Mouse (Mus musculus) lung, postnatal 4 days (tissue): ENCODE measurements around the gene Per1.

Source experiments
- DNase-seq, 2 experiments: peaks; one replicate each; pipeline ENCODE4 v3.0.0; 2021

Gene Per1

DNA sequence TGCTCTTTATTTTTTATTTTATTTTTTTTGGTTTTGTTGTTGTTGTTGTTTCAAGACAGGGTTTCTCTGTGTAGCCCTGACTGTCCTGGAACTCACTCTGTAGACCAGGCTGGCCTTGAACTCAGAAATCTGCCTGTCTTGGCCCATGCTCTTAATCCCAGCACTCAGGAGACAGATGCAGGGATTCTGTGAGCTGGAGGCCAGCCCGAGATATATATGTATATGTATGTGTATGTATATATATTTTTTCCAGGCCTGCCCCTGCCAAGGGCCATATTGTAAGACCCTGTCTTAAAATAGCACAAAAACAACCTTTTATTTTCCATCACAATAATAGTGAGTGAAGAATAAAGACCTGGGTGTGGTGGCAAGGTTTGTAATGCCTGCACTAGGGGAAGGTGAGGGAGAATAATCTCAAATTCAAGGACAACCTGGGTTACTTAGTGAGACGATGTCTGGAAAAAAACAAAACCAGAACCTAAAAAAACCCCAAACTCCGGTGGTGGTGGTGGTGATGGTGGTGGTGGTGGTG is 29.6 kb upstream of the Per1 start:
- no peak for DNase-seq

DNA sequence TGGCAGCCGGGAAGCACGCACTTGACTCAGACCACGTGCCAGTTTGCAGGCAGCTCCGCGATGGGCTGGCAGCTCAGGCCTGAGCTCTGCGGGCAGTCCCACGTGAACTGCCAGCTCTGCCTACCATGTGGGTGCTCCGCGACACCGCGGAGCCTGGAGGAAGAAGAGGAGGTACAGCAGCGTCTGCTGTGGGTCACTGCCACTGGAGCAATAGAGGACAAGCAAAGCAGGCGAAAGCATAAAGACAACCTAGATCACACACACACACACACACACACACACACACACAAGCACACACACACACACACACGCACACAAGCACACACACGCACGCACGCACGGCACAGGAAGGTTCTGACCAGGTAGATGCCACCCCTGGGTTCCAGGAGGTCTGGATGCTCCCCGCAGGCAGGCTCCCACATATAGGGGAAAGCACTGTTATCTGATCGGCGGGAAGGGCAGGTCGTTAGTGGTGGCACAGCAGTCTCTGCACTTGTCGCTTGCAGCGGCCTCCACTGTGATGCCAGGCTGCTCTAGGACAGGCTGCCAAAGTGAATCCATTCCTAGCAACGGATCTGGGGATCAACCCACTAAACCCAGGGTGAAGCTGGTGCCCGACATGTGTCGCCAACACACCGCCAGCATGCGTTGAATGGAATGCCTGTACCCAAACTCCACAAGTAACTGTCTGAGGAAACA is 28.7 kb upstream of the Per1 start:
- peak; percentile 30 to 54 for DNase-seq

DNA sequence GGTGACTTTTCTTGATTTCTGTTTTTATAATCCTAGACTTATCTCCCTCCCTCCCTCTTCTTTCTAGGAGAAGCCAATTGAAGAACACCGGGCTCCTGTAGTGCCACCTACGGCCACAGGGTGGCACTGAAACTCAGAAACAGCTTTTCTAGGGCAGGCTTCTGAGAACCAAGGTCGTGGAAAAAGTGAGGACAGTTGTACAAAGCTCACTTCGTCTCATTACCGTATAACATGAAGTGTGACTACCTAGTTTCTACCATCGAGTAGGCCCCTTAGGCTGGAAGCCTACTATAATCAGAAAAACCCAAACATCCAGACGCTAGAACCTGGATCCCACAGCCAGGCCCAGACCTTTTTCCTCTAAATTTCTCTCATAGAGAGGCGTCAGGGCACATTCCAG is 28.1 kb upstream of the Per1 start:
- DNase-seq: peak; percentile 87 to 91

DNA sequence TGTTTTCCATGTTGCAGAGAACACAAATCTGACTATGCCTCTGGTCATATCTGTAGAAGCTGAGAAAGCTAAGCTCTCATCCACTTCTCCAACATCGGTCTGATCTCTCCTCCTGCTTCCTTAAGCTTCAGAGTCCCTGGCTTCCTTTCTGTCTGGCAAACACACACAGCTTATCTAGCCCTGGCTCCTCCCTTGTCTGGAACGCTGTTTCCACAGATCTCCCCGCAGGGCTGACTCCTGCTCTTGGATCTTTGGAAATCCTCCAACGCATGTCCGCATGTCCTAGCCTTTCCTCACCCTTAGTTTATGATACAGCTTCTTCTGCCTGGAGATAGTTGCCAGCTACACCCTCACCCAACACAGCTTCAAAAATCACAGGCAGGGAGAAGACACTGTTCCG is 27.4 kb upstream of the Per1 start:
- peak; percentile 18 to 57 for DNase-seq

- no peak for DNase-seq
Observed at GRCm38 (mm10) chr11:69070093-69070492, 24.9 kb upstream of the Per1 start.

DNA sequence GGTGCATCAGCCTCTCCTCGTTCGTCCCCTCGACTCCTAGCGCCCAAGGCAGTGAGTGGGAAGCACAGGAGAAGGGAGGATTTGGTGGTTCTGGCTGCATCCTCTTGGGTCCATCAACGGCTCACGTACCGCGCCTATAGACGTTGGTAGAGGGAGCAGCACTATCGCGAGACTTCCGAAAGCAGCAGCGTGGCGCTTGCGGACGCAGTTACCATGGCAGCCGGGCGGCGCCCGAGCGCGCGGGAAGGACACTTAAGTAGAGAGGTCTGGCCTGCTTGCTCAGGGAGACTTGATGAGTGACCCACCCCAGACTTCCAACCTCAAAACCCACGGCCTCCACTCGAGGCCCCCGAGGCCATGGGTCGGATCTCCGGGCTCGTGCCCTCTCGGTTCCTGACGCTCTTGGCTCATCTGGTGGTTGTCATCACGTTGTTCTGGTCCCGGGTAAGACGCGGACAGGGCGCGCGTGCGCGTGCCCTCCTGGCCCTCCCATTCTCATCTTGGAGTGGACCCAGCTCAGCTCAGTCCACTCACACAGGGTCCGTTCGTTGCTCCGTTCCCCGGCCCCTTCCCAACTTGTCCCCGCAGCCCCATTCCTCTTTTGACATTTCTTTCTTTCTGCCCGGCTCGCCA is 24.3 kb upstream of the Per1 start, which contains the start of gene Tmem107:
Gene Tmem107 (plus strand): TSS at position 217 of the 633 bp plus-strand sequence.
- peak; percentile 95 to 96 for DNase-seq

DNA sequence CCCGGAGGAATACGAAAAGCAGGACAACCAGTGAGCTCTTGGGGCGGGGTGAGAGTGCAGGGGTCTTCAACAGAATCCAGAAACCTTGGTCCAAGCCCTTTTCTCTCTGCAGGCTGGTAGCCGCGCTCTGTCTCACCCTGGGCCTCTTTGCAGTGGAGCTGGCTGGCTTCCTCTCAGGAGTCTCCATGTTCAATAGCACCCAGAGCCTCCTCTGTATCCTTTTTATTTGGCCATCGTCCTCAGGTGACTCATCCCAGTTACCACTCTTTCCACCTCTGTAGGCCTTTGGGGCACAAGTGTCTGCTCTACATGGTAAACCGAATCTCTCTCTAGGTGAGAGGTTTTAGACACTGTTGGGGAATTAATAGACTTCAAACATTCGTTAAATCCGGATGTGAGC is 23.8 kb upstream of the Per1 start:
- no peak for DNase-seq

DNA sequence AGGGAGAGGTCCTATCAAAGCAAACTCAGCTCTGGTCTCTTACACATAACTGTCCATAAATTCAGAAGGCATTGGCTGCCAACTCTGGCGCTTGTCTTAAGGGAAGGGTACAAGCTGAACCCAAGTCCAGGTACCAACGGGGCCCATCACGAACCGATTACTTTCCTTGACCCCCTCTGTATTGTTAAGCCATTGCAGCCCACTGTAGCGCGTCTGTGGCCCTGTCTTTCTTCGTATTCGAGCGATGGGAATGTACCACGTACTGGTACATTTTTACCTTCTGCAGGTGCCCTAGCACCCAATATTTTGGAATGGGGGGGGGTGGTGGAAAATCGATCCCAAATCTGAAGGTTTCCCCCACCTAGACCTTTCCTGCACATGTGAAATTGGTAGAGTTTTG is 22.8 kb upstream of the Per1 start:
- no peak for DNase-seq

DNA sequence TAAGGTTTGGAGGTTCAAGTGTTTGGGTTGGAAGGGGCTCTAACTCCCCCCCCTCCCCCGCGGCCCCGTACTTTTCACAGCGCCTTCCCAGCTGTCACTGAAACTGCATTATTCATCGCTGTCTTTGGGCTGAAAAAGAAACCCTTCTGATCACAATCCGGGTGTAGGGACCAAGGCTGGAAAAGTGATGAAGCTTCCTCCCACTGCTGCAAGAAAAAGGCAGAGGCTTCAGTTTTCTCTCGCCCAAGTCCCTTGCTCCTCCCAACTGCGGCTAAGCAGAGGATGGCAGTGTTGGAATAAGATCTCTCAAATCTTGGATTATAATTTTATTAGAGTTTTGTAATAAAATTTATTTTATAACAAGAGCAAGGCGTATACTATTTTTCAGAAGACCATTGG is 22.4 kb upstream of the Per1 start:
- no peak for DNase-seq

- peak; percentile 76 to 86 for DNase-seq
Observed at GRCm38 (mm10) chr11:69073065-69073888, 21.7 kb upstream of the Per1 start.

DNA sequence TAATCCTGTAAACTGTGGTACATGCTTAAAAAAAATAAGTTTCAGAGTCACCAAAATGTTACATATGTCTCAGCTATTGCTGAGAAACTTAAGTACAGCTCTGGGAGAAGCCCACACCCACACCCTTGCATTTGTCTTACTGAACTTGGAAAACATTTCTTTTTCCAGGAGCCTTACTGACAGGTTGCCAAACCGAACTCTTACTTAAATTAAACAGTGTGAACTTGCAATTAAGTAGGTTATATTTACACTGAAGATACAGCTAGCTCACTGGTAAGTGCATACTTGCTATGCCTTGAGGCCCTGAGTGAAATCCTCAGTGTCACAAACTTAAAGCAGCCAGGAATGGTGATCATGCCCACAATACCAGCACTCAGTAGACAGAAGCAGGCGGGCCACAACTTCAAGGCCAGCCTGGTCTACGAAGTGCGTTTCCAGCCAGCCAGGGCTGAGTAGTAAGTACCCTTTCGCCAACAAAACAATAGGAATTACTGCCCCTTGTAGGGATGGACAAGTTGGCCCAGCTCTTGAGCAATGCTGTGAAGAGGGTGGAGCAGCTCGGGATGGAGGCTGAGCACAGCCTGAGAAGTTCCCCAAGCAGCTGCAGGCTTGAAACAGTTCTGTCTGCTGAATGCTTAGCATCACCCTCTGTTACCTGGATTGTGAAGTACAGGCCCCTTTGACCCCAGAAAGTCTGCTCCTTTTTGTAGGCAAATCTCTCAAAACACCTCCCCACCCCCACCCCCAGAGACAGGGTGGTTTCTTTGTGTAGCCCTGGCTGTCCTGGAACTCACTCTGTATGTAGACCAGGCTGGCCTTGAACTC is 20.9 kb upstream of the Per1 start:
- no peak for DNase-seq

GRCm38 (mm10) chr11:69074776-69075069 is 20.3 kb upstream of the Per1 start:
- DNase-seq: no peak

DNA sequence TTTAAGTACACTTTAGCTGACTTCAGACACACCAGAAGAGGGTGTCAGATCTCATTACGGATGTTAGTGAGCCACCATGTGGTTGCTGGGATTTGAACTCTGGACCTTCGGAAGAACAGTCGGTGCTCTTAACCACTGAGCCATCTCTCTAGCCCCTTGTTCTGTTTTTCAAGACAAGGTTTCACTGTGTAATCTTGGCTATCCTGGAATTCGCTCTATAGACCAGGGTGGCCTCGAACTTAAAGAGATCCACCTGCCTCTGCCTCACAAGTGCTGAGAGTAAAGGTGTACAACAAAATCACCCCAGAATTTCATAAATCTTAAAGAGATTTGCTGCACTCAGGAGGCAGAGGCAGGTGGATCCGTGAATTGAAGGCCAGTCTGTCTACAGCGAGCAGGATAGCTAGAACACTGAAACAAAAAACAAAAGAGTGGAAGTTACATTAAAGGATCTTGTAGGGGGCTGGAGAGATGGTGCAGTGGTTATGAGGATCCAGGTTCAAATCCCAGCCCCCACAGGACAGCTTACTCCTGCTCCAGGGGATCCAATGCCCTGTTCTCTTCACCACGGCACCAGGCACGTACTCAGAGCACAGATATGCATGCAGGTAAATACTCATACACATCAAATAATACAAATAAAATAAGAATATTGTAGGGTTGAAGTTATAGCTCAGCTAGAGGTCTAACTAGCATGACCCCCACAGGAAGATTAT is 19.1 kb upstream of the Per1 start:
- DNase-seq: peak in 1 of 2 experiments; percentile 6

- no peak for DNase-seq
Observed at GRCm38 (mm10) chr11:69076572-69076971, 18.4 kb upstream of the Per1 start.

DNA sequence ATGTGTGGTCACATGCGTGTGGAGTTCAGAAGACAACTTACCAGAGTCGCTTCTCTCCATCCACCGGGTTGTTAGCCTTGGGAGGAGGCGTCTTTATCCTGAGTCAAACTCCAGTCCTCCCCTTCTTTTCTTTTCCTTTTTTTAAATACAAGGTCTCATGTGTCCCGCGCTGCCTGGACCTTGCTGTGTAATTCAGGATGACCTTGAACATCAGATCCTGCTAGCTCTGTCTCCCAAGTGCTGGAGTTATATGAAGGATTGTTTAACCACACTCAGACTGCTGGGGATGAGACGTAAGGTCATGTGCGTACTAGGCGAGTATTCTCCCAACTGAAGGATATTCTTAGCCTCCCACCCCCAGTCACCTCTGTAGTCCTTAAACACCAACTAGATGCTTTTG is 17.7 kb upstream of the Per1 start:
- DNase-seq: no peak

DNA sequence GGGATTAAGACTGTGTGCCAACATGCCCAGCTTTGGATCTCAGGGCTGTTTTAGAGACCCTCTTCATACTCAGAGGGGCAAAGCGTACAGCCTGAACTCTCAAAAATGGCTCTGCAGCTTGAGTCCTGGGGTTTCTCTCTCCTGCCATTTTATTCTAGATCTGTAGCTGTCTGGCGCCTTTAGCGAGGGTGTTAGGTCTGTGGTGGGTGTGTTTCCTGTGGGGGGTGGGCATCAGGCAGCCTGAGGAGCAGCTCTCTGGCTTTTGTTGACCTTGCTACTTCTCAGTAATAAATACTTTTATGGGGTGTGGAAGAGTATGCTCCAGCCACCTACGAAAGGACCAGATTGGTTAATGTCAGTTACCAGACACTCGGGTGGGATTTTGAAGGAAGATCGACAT is 17.0 kb upstream of the Per1 start:
- no peak for DNase-seq

GRCm38 (mm10) chr11:69078805-69079438 is 16.1 kb upstream of the Per1 start:
- DNase-seq: peak; percentile 39

GRCm38 (mm10) chr11:69080102-69080854 is 14.7 kb upstream of the Per1 start:
- DNase-seq: peak in 1 of 2 experiments; percentile 15

DNA sequence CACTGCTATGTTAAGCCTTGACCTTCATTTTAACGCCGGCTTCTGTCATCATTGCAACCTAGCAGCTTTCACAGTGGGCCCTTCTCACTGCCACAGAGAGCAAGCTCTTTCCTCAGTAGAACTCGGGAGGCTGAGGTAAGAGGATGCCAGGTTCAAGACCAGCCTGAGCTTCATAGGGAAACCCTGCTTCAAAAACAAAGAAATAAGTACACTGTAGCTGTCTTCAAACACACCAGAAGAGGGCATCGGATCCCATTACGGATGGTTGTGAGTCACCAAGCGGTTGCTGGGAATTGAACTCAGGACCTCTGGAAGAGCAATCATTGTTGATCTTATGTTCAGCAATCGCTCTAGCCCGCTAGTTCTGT is 14.2 kb upstream of the Per1 start:
- no peak for DNase-seq

DNA sequence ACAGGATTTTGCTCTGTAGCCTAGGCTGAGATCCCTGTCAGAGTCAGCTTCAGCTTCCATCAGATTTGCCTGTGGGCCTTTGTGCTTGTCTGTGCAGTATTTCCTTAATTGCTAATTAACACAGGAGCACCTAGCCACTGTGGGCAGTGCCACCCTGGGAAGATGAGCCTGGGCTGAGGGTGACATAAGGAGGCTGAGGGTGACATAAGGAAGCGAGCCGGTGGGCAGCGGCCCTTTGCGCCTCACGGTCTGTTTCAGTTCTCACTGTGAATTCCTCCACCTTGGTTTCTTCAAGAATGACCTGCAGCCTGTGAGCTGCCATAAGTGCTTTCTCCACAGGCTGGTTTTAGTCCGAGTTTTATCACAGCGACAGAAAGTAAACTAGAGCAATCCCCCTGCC is 13.4 kb upstream of the Per1 start:
- DNase-seq: peak in 1 of 2 experiments; percentile 14

GRCm38 (mm10) chr11:69085608-69086007 is 9.4 kb upstream of the Per1 start:
- DNase-seq: no peak
